Mouse (Mus musculus) CH12.LX (cell line): Measurements from ENCODE around the gene Tmem59l. TPM values are rescaled to one million over a fixed set of nuclear protein-coding genes. Genes with fewer than 3 reads are reported as not detected.

Source experiments
- DNase-seq: peaks from one replicate; pipeline ENCODE4 v3.0.0-alpha.2; 2013; ENCODE audit errors: extremely low read depth
- H3K27ac ChIP-seq: 2 replicates; pipeline ENCODE4 v1.5.1; 2012; ENCODE audit warnings: low read depth, mild to moderate bottlenecking, control low read depth, moderate library complexity; ENCODE audit not compliant: insufficient read depth
- H3K27me3 ChIP-seq: replicated peaks from 2 replicates; pipeline ENCODE3; 2012; ENCODE audit warnings: inconsistent platforms
- H3K36me3 ChIP-seq, 2 experiments: replicated peaks in 1 of 2; 2 replicates each; pipeline versions ENCODE3 to v1.6.1; 2012; ENCODE audit warnings: inconsistent platforms in 1 of 2, low read length in 1 of 2, mild to moderate bottlenecking in 1 of 2, mixed read lengths in 1 of 2, moderate library complexity in 1 of 2; ENCODE audit not compliant: control insufficient read depth in 1 of 2, insufficient read depth in 1 of 2
- H3K4me1 ChIP-seq, 2 experiments: 2 replicates each; pipeline ENCODE4 v1.6.1; 2012; ENCODE audit warnings: inconsistent platforms in 1 of 2, moderate library complexity in 1 of 2; ENCODE audit not compliant: insufficient read depth in 2 of 2, control insufficient read depth in 1 of 2
- H3K4me2 ChIP-seq: 2 replicates; pipeline ENCODE4 v1.6.1; 2012; ENCODE audit warnings: low read depth, mild to moderate bottlenecking, control low read depth; ENCODE audit not compliant: poor library complexity, insufficient read depth, severe bottlenecking
- H3K4me3 ChIP-seq, 3 experiments: fragments of 150-350 bp in 1 of 3; sonication (generic) in 1 of 3; replicated peaks in 1 of 3; 2 replicates each; pipeline versions ENCODE3 to v1.5.1; 2011 to 2012; ENCODE audit warnings: low read depth in 2 of 3, low read length in 2 of 3, mild to moderate bottlenecking in 2 of 3, moderate library complexity in 2 of 3, control low read depth in 1 of 3, improper control_type of control experiment in 1 of 3, inconsistent platforms in 1 of 3, mixed read lengths in 1 of 3; ENCODE audit not compliant: poor library complexity in 1 of 3
- H3K79me2 ChIP-seq: replicated peaks from 2 replicates; pipeline ENCODE4 v1.6.1; 2012; ENCODE audit warnings: mild to moderate bottlenecking, moderate library complexity; ENCODE audit not compliant: control insufficient read depth, poor library complexity, insufficient read depth, severe bottlenecking; ENCODE audit errors: extremely low read depth
- H3K9ac ChIP-seq: 2 replicates; pipeline ENCODE4 v1.6.1; 2012; ENCODE audit warnings: low read depth, mild to moderate bottlenecking, control low read depth, moderate library complexity; ENCODE audit not compliant: insufficient read depth
- H3K9me3 ChIP-seq: replicated peaks from 2 replicates; pipeline ENCODE3; 2012; ENCODE audit warnings: low read length, inconsistent platforms, mixed read lengths
- BHLHE40 ChIP-seq: IDR thresholded peaks from 2 replicates; pipeline ENCODE4 v1.6.1; 2011; ENCODE audit warnings: mild to moderate bottlenecking, low read depth, low read length, improper control_type of control experiment
- CHD2 ChIP-seq: IDR thresholded peaks from 2 replicates; pipeline ENCODE4 v1.6.1; 2011; ENCODE audit warnings: low read length, improper control_type of control experiment
- CTCF ChIP-seq, 2 experiments: IDR thresholded peaks in 1 of 2; conservative IDR thresholded peaks in 1 of 2; 2 replicates each; pipeline ENCODE4 v1.5.1; 2011 to 2012; ENCODE audit warnings: low read depth in 2 of 2, low read length in 2 of 2, improper control_type of control experiment in 1 of 2, inconsistent platforms in 1 of 2, mild to moderate bottlenecking in 1 of 2, moderate library complexity in 1 of 2
- ELF1 ChIP-seq: IDR thresholded peaks from 2 replicates; pipeline ENCODE4 v1.6.1; 2014; ENCODE audit warnings: low read depth, mild to moderate bottlenecking, inconsistent platforms, low read length, improper control_type of control experiment
- GABPA ChIP-seq: IDR thresholded peaks from 2 replicates; pipeline ENCODE4 v1.6.1; 2012; ENCODE audit warnings: low read depth, low read length, improper control_type of control experiment, inconsistent platforms; ENCODE audit not compliant: insufficient replicate concordance
- JUND ChIP-seq: conservative IDR thresholded peaks from 2 replicates; pipeline ENCODE4 v1.6.1; 2011; ENCODE audit warnings: low read depth, low read length, improper control_type of control experiment
- KAT2A ChIP-seq: IDR thresholded peaks from 2 replicates; pipeline ENCODE4 v1.6.1; 2012; ENCODE audit warnings: low read length, improper control_type of control experiment, inconsistent platforms; ENCODE audit not compliant: insufficient replicate concordance
- MAFK ChIP-seq: IDR thresholded peaks from 2 replicates; pipeline ENCODE4 v1.6.1; 2011; ENCODE audit warnings: low read length, improper control_type of control experiment; ENCODE audit not compliant: insufficient replicate concordance
- MEF2A ChIP-seq: IDR thresholded peaks from 2 replicates; pipeline ENCODE4 v1.6.1; 2014; ENCODE audit warnings: low read depth, mild to moderate bottlenecking, inconsistent platforms, low read length, improper control_type of control experiment, borderline replicate concordance
- MXI1 ChIP-seq: IDR thresholded peaks from 2 replicates; pipeline ENCODE4 v1.6.1; 2011; ENCODE audit warnings: mild to moderate bottlenecking, low read depth, low read length, improper control_type of control experiment
- MYC ChIP-seq: IDR thresholded peaks from 2 replicates; pipeline ENCODE4 v1.6.1; 2011; ENCODE audit warnings: low read depth, mild to moderate bottlenecking, improper control_type of control experiment, low read length
- NRF1 ChIP-seq: IDR thresholded peaks from 2 replicates; pipeline ENCODE4 v1.6.1; 2014; ENCODE audit warnings: low read depth, mild to moderate bottlenecking, inconsistent platforms, low read length, improper control_type of control experiment, moderate library complexity
- PAX5 ChIP-seq: IDR thresholded peaks from 2 replicates; pipeline ENCODE4 v1.6.1; 2012; ENCODE audit warnings: low read length, inconsistent platforms, mixed read lengths
- RAD21 ChIP-seq: IDR thresholded peaks from 2 replicates; pipeline ENCODE4 v1.6.1; 2011; ENCODE audit warnings: low read depth, mild to moderate bottlenecking, low read length, improper control_type of control experiment, moderate library complexity
- SIN3A ChIP-seq: IDR thresholded peaks from 2 replicates; pipeline ENCODE4 v1.6.1; 2012; ENCODE audit warnings: low read length, improper control_type of control experiment, inconsistent platforms
- SMC3 ChIP-seq: IDR thresholded peaks from 2 replicates; pipeline ENCODE4 v1.6.1; 2011; ENCODE audit warnings: low read depth, low read length, improper control_type of control experiment
- USF1 ChIP-seq: IDR thresholded peaks from 2 replicates; pipeline ENCODE4 v1.6.1; 2014; ENCODE audit warnings: low read depth, mild to moderate bottlenecking, inconsistent platforms, low read length, improper control_type of control experiment
- ZC3H11A ChIP-seq: IDR thresholded peaks from 2 replicates; pipeline ENCODE4 v1.6.1; 2012; ENCODE audit warnings: low read depth, mild to moderate bottlenecking, inconsistent platforms, low read length, improper control_type of control experiment
- ZKSCAN1 ChIP-seq: IDR thresholded peaks from 2 replicates; pipeline ENCODE4 v1.6.1; 2012; ENCODE audit warnings: low read depth, inconsistent platforms, low read length, improper control_type of control experiment, borderline replicate concordance
- ZMIZ1 ChIP-seq: IDR thresholded peaks from 2 replicates; pipeline ENCODE4 v1.6.1; 2012; ENCODE audit warnings: low read depth, mild to moderate bottlenecking, inconsistent platforms, low read length, improper control_type of control experiment
- ZNF384 ChIP-seq: IDR thresholded peaks from 2 replicates; pipeline ENCODE4 v1.6.1; 2012; ENCODE audit warnings: low read depth, low read length, improper control_type of control experiment, inconsistent platforms
- dilution Hi-C: fragments of 300-500 bp; cut with MboI; formaldehyde crosslinking; loops from 2 replicates; pipeline ENCODE4 v1.14.3; 2020; ENCODE audit warnings: low sequenced_read_pairs; ENCODE audit not compliant: extremely low pct_unique_long_range_greater_than_20kb, extremely low pct_ligation_motif_present
- in situ Hi-C: fragments of 300-500 bp; cut with MboI; formaldehyde crosslinking; loops from 3 replicates; pipeline ENCODE4 v1.14.3; 2019; ENCODE audit warnings: low sequenced_read_pairs, low pct_ligation_motif_present, low pct_unique_long_range_greater_than_20kb, mixed read lengths
- polyA plus RNA-seq: library from polyadenylated mRNA; unstranded; fragments of >175 nt; gene quantifications from 2 replicates; pipeline ENCODE4 v1.2.1, GENCODE M21; 2012; ENCODE audit warnings: low read depth; ENCODE audit not compliant: insufficient read length
- total RNA-seq, 2 experiments: library from RNA; depleted of rRNA; stranded (reverse); fragments of 300-350 nt in 1 of 2; fragments of >200 nt in 1 of 2; gene quantifications; 2 replicates each; pipeline ENCODE4 v1.2.3; 2012 to 2014

Gene Tmem59l
- total and polyA plus RNA-seq, 3 experiments = not detected

GRCm38 (mm10) chr8:70493692-70494415 lies 6.7 kb upstream of the Tmem59l start:
- Histone ChIP-seq H3K27ac (no peak overlapping the region), H3K4me3 (no peak overlapping the region), H3K9ac (no peak overlapping the region), H3K79me2 (no peaks in the 10 kb centered on the region), H3K27me3 (peaks cover 95% of the 10 kb centered on the region), H3K4me1 (peaks cover 2 to 16% of the 10 kb centered on the region in 2 experiments; a peak in 3 of 4 replicates), H3K9me3 (no peaks in the 10 kb centered on the region), H3K4me2 (no peak overlapping the region), H3K36me3 (no peaks in the 10 kb centered on the region)
- no peak for TF ChIP-seq SMC3
- TF ChIP-seq JUND = no peak
- no peak for TF ChIP-seq ZNF384
- TF ChIP-seq RAD21 = no peak
- TF ChIP-seq NRF1 = no peak
- no peak for TF ChIP-seq PAX5
- TF ChIP-seq MAFK = no peak
- TF ChIP-seq KAT2A = no peak
- TF ChIP-seq MEF2A = no peak
- TF ChIP-seq BHLHE40 = no peak
- no peak for TF ChIP-seq SIN3A
- no peak for TF ChIP-seq ZC3H11A
- no peak for TF ChIP-seq ZMIZ1
- TF ChIP-seq CHD2 = no peak
- DNase-seq = no peak
- in situ Hi-C loops = no loop called here
- dilution Hi-C loops = no loop called here

- no peak for TF ChIP-seq CTCF (conservative IDR thresholded peaks at IDR 0.05 in 1 of 2, IDR thresholded peaks at IDR 0.05 in 1 of 2; ENCODE audit: low read depth in 2 of 2, low read length in 2 of 2)
- TF ChIP-seq MXI1 = no peak
- TF ChIP-seq ELF1 = no peak
- no peak for TF ChIP-seq USF1
- TF ChIP-seq BHLHE40 = no peak
- no peak for TF ChIP-seq ZNF384
- no peak for TF ChIP-seq ZKSCAN1
- TF ChIP-seq GABPA = no peak
- TF ChIP-seq MYC = no peak
- DNase-seq = no peak
- Histone ChIP-seq H3K27me3 (peaks cover 95% of the 10 kb centered on the region), H3K9me3 (no peaks in the 10 kb centered on the region), H3K36me3 (no peaks in the 10 kb centered on the region), H3K4me1 (peaks cover 5 to 22% of the 10 kb centered on the region in 2 experiments), H3K9ac (no peak within 1 kb of the TSS; the same call in 1 of the 2 replicates), H3K79me2 (no peaks in the 10 kb centered on the region), H3K4me3 (peak within 1 kb of the TSS in 1 of 3 experiments; percentile 36), H3K4me2 (peak within 1 kb of the TSS; percentile 93), H3K27ac (no peak within 1 kb of the TSS)
- in situ Hi-C loops = no loop called here
- dilution Hi-C loops = no loop called here
Measured at GRCm38 (mm10) chr8:70492664-70493640, 5.8 kb upstream of the Tmem59l start, which contains the start of gene Crlf1. Crlf1 (plus strand) TSS chr8:70493158.
